ENCODE assay signal across 23 mouse cellular contexts in the genomic region with DNA sequence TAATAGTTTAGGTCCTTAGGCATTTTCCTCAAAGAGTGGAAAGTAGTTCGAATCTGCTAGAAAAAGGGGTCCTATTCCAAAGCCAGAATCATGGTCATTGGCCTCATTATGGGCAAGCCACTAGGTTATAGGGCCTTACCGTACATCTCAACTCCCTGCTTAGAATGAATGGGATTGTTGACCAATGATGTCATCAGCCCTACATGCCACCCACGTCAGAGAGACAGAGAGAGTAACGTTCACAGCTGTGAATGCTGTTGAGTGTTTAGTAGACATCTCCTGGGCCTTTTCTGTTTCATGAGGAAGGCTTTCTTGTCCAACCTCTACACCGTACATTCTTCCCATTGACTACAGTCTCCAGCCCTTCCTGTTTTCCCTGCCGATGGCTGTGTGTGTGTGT.
DNase-seq lines count a peak whose midpoint lies in the region; ATAC-seq and TF ChIP-seq lines count a peak whose summit lies in the region.
"Had no signal": no experiment of that assay in that cellular context is flagged by ENCODE, and none has a peak within 500 bp of the region (broad histone marks: within the 10 kb centered on the region; RNA-seq: fewer than 3 reads in every experiment).

No protein-coding gene starts in this region.

- no peaks in the 10 kb centered on the region for H3K27me3 ChIP-seq in forebrain, embryonic 12.5 days
- H3K27me3 ChIP-seq in forebrain, embryonic 14.5 days (replicated peaks; ENCODE audit: control insufficient read depth, insufficient read depth, low read length): no peaks in the 10 kb centered on the region
- H3K27me3 ChIP-seq in myocyte (ENCODE audit: control insufficient read depth, insufficient read depth, insufficient read length): no peaks in the 10 kb centered on the region
- H3K27me3 ChIP-seq: CH12.LX; embryonic facial prominence, embryonic 12.5 days; forebrain, embryonic 15.5 days; heart, embryonic 13.5 days had no signal

- no peak overlapping the region for H3K9ac ChIP-seq in forebrain, embryonic 12.5 days
- no peak overlapping the region for H3K9ac ChIP-seq in forebrain, embryonic 14.5 days (ENCODE audit: low read length)
- H3K9ac ChIP-seq: embryonic facial prominence, embryonic 12.5 days; forebrain, embryonic 15.5 days; heart, embryonic 13.5 days had no signal

- no peak overlapping the region for H3K27ac ChIP-seq in forebrain, embryonic 12.5 days
- H3K27ac ChIP-seq in forebrain, embryonic 14.5 days (ENCODE audit: low read depth, low read length): no peak overlapping the region
- H3K27ac ChIP-seq: embryonic facial prominence, embryonic 12.5 days; heart, adult 2 months; heart, embryonic 13.5 days had no signal

- no peak overlapping the region for H3ac ChIP-seq in myocyte (ENCODE audit: control insufficient read depth, insufficient read length)

- H3K4me2 ChIP-seq in forebrain, embryonic 12.5 days: no peak overlapping the region
- no peak overlapping the region for H3K4me2 ChIP-seq in forebrain, embryonic 14.5 days (ENCODE audit: low read length)
- no peak overlapping the region for H3K4me2 ChIP-seq in myocyte (ENCODE audit: low read depth)
- H3K4me2 ChIP-seq: embryonic facial prominence, embryonic 12.5 days; forebrain, embryonic 15.5 days; heart, embryonic 13.5 days had no signal

- WGBS in forebrain, embryonic 12.5 days: 58% methylated on average over 6 of the region's 6 CpGs
- 55% methylated on average over 6 of the region's 6 CpGs for WGBS in forebrain, embryonic 14.5 days

- no peak overlapping the region for H3K4me3 ChIP-seq in forebrain, embryonic 12.5 days (replicated peaks)
- H3K4me3 ChIP-seq in forebrain, embryonic 14.5 days (ENCODE audit: low read depth, low read length): no peak overlapping the region
- no peak overlapping the region for H3K4me3 ChIP-seq in myocyte
- H3K4me3 ChIP-seq: embryonic facial prominence, embryonic 12.5 days; forebrain, embryonic 15.5 days; heart, adult 2 months; heart, embryonic 13.5 days had no signal

- no peaks in the 10 kb centered on the region for H3K79me2 ChIP-seq in myocyte (ENCODE audit: control insufficient read depth, insufficient read depth)

- no peak for TF ChIP-seq POLR2A in myocyte (IDR thresholded peaks at IDR 0.05; ENCODE audit: insufficient read length, low read depth)

- peak; percentile 42; the same call in 1 of the 2 replicates for ATAC-seq in forebrain, embryonic 12.5 days (ENCODE audit: low FRiP score)
- no peak for ATAC-seq in forebrain, embryonic 14.5 days
- ATAC-seq in granulocyte monocyte progenitor cell, adult 5-6 weeks (replicated peaks; ENCODE audit: poor library complexity, severe bottlenecking): no peak
- ATAC-seq: inflammation-experienced regulatory T-cells, adult 6 months; intestine, postnatal 0 days had no signal

- H3K9me3 ChIP-seq in forebrain, embryonic 12.5 days: no peaks in the 10 kb centered on the region
- no peaks in the 10 kb centered on the region for H3K9me3 ChIP-seq in forebrain, embryonic 14.5 days (replicated peaks; ENCODE audit: control insufficient read depth, low read length)
- H3K9me3 ChIP-seq: embryonic facial prominence, embryonic 12.5 days; forebrain, embryonic 15.5 days; heart, embryonic 13.5 days had no signal

- H3K4me1 ChIP-seq in forebrain, embryonic 12.5 days: peaks cover 24% of the 10 kb centered on the region
- H3K4me1 ChIP-seq in forebrain, embryonic 14.5 days (ENCODE audit: control insufficient read depth, insufficient read depth, low read length): peaks cover 11% of the 10 kb centered on the region; the same call in 1 of the 2 replicates
- H3K4me1 ChIP-seq: embryonic facial prominence, embryonic 12.5 days had no signal

- intact Hi-C loops in heart, postnatal 25 days (cut with DNase I): no loop called here

- DNase-seq in forebrain, embryonic 14.5 days (ENCODE audit: low spot score): no peak
- DNase-seq in heart, postnatal 4 days: peak; percentile 20
- DNase-seq in heart, postnatal 25 days (ENCODE audit: low spot score): no peak
- peak; percentile 24 for DNase-seq in retina, postnatal 1 day
- no peak for DNase-seq in retina, embryonic 14.5 days (ENCODE audit: low spot score)
- DNase-seq: adrenal gland, adult 8-10 months; adrenal gland, postnatal 36 days; cerebellum, adult 2 months; cerebellum, postnatal 10 days; embryo, embryonic 11 days; gastrocnemius, postnatal 36 days; heart, adult 2 months; heart, postnatal 36 days; kidney, adult 8-10 months had no signal

- H3K36me3 ChIP-seq in forebrain, embryonic 12.5 days (replicated peaks): peaks cover 24% of the 10 kb centered on the region
- peaks cover 46% of the 10 kb centered on the region for H3K36me3 ChIP-seq in forebrain, embryonic 14.5 days (ENCODE audit: control insufficient read depth, insufficient read depth, low read length)
- peaks cover 51% of the 10 kb centered on the region for H3K36me3 ChIP-seq in myocyte (ENCODE audit: control insufficient read depth, insufficient read depth)

TF ChIP-seq in myocyte, 11 proteins besides CTCF, POLR2A, EP300 and RAD21:
- TF ChIP-seq CEBPB (IDR thresholded peaks at IDR 0.05; ENCODE audit: insufficient read depth, poor library complexity, severe bottlenecking) (peak; percentile 21; the same call in 1 of the 2 replicates), TCF3 (IDR thresholded peaks at IDR 0.05; ENCODE audit: insufficient read length, low read depth) (no peak), MYOD1 (IDR thresholded peaks at IDR 0.05; ENCODE audit: control insufficient read depth in 1 of 3, insufficient read length in 2 of 3, low read depth in 2 of 3) (peak in 2 of 3 experiments; percentile 34 to 60), SRF (IDR thresholded peaks at IDR 0.05; ENCODE audit: control insufficient read depth, insufficient read length, low read depth) (no peak), POLR2AphosphoS2 (IDR thresholded peaks at IDR 0.05; ENCODE audit: insufficient read length, low read depth) (peak; percentile 32), E2F4 (IDR thresholded peaks at IDR 0.05; ENCODE audit: insufficient read depth) (no peak)

Comparison
In these comparisons a context has a peak if more than half of its experiments do, and no peak if none do; other contexts are left out.
1. DNase-seq: peak in heart, postnatal 4 days (single experiment) and retina, postnatal 1 day (single experiment); none in forebrain, embryonic 14.5 days (single experiment), heart, postnatal 25 days (single experiment) and retina, embryonic 14.5 days (single experiment).